Mouse (Mus musculus) forebrain, embryonic 10.5 days (tissue): ENCODE results near the gene Gdpd1. TPM values are rescaled to one million over a fixed set of nuclear protein-coding genes. Genes with fewer than 3 reads are reported as not detected.
"Not testable (repeated sequence)": the region's sequence is repeated elsewhere in the genome, so short reads cannot be mapped to it uniquely, and the experiment has no call there.

ENCODE experiments used
- DNase-seq: peaks from one replicate; pipeline ENCODE4 v3.0.0-alpha.2; 2017; ENCODE audit warnings: low spot score; ENCODE audit errors: extremely low spot score
- H3K27ac ChIP-seq: fragments of 300-500 bp; sonication (generic); 2 replicates; pipeline ENCODE4 v1.5.1; 2016; ENCODE audit warnings: mild to moderate bottlenecking
- H3K27me3 ChIP-seq: fragments of 300-500 bp; sonication (generic); 2 replicates; pipeline ENCODE4 v1.6.1; 2016; ENCODE audit warnings: mild to moderate bottlenecking; ENCODE audit not compliant: poor library complexity, severe bottlenecking
- H3K36me3 ChIP-seq: fragments of 300-500 bp; sonication (generic); replicated peaks from 2 replicates; pipeline ENCODE4 v1.6.1; 2016; ENCODE audit warnings: mild to moderate bottlenecking, moderate library complexity
- H3K4me1 ChIP-seq: fragments of 300-500 bp; sonication (generic); 2 replicates; pipeline ENCODE4 v1.6.1; 2016
- H3K4me3 ChIP-seq: fragments of 300-500 bp; sonication (generic); 2 replicates; pipeline ENCODE4 v1.5.1; 2016; ENCODE audit warnings: mild to moderate bottlenecking, moderate library complexity
- H3K9me3 ChIP-seq: fragments of 300-500 bp; sonication (generic); 2 replicates; pipeline ENCODE4 v1.6.1; 2016; ENCODE audit warnings: mild to moderate bottlenecking, moderate library complexity
- WGBS: fragments of 180-500 bp; shearing (Covaris S2); methylation state at CpG from one replicate; pipeline ENCODE4 v1.1.7; 2016; 5-methylcytosine and 5-hydroxymethylcytosine counted together
- polyA plus RNA-seq: library from polyadenylated mRNA; unstranded; fragments of >200 nt; fragmentation: Nextera tagmentation; extraction: Ambion mirVana; gene quantifications from 2 replicates; pipeline ENCODE4 v1.2.1, GENCODE M21; 2016

Gene Gdpd1
- polyA plus RNA-seq, 1 experiment from 2014 or later = 45.3 TPM

DNA sequence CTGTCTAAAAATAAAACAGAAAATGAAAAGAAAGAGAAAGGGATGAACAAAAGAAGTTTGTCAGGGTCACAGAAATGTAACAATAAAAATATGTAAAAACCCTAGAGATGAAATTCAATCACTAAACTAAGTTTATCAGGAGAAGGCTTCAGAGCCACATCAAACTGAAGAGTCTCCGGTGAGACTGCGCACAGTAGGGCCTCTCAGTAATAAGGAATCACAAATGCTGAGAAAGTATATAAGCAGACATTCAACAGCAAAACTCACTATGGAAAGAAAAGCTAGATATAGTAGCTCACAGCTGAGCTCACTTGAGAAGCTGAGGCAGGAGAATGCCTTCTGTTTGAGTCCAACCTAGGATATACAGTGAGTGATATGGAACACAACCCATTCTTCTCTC lies 13.5 kb downstream of the Gdpd1 start:
- Histone ChIP-seq H3K36me3 (peaks cover 61% of the 10 kb centered on the region), H3K4me3 (no peak overlapping the region), H3K27me3 (no peaks in the 10 kb centered on the region), H3K27ac (no peak overlapping the region), H3K9me3 (no peaks in the 10 kb centered on the region), H3K4me1 (no peaks in the 10 kb centered on the region)
- no peak for DNase-seq
- WGBS = 99% methylated on average over 2 of the region's 2 CpGs

DNA sequence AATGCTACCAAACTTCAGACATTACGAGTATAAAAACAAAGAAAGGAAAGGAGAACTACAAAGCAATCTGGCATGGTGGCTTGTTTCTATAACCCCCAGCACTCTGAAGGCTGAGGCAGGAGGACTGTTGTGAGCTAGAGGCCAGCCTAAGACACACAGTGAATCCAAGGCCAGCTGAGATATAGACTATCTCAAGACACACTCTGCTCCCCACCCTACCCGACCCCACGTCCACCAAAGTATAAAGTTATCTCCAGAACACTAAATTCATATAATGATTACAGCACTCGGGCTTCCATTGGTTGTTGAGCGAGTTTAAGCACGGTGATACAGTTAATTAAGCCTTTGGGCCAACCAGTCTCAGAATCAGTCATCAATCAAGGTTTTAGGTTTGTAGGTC lies 17.6 kb downstream of the Gdpd1 start:
- Histone ChIP-seq H3K9me3 (no peaks in the 10 kb centered on the region), H3K4me3 (no peak overlapping the region), H3K27ac (no peak overlapping the region), H3K27me3 (no peaks in the 10 kb centered on the region), H3K36me3 (peaks cover 65% of the 10 kb centered on the region), H3K4me1 (no peaks in the 10 kb centered on the region)
- WGBS = 94% methylated on average over 6 of the region's 6 CpGs
- DNase-seq = no peak

DNA sequence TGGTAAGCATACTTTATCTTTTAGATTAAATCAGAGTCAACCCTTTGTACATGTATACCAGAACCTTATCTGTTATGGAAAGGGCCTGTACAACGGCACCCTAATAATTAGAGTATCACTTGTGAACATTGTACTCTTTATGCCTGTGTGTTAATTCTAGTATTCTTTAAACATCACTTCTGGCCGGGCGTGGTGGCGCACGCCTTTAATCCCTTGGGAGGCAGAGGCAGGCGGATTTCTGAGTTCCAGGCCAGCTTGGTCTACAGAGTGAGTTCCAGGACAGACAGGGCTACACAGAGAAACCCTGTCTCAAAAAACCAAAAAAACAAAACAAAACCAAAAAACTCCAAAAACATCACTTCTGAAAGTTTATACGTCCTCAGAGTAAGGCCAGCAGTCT lies 25.0 kb downstream of the Gdpd1 start:
- H3K27me3 ChIP-seq, H3K4me3 ChIP-seq, H3K4me1 ChIP-seq, DNase-seq, H3K9me3 ChIP-seq, H3K27ac ChIP-seq: not testable (repeated sequence)
- H3K36me3 ChIP-seq = peaks cover 68% of the 10 kb centered on the region
- WGBS = 97% methylated on average over 7 of the region's 7 CpGs

DNA sequence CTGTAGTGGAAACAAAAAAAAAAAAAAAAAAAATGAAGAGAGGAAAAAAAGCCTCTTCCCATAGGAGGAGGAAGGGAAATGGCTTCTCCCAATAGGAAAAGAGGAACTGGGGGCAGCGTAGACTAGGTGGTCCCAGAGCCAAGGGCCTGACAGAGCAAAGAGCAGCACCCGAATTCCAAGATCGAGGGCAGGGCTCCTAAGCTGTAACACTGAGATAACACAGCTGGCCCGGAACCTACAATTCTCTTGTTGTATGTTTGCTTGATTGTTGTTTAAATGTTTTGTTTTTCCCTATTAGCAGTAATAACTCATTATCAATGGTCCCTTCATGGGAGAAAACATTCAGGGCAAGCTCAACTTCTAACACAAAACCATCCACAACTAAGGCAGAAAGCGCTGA lies 26.9 kb downstream of the Gdpd1 start:
- Histone ChIP-seq H3K4me3 (no peak overlapping the region), H3K36me3 (peaks cover 73% of the 10 kb centered on the region), H3K27ac (no peak overlapping the region), H3K4me1 (no peaks in the 10 kb centered on the region), H3K9me3 (no peaks in the 10 kb centered on the region), H3K27me3 (no peaks in the 10 kb centered on the region)
- DNase-seq = no peak
- WGBS = 93% methylated on average over 5 of the region's 5 CpGs

DNA sequence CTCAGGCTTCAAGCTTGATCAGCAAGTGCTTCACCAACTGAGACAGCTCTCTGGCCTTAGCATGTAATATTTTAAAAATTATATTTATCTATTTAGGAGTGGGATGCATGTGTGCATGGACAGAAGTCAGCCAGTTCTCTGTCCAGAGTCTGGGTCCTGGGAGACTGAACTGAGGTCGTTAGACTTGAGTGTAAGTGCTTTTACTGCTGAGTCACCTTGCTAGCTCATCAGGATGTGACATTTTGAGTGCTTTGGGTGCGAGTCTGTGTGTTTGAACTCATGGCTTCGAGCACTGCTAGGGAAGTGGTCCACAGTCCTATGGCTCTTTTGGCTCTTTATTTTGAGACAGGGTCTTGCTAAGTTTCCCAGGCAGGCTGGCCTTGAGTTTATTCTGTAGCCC lies 30.8 kb downstream of the Gdpd1 start:
- no peaks in the 10 kb centered on the region for H3K27me3 ChIP-seq
- no peak overlapping the region for H3K4me3 ChIP-seq
- H3K36me3 ChIP-seq = peaks cover 80% of the 10 kb centered on the region
- no peak for DNase-seq
- H3K4me1 ChIP-seq = no peaks in the 10 kb centered on the region
- H3K9me3 ChIP-seq = no peaks in the 10 kb centered on the region
- 90% methylated on average over 3 of the region's 3 CpGs for WGBS
- H3K27ac ChIP-seq = no peak overlapping the region

DNA sequence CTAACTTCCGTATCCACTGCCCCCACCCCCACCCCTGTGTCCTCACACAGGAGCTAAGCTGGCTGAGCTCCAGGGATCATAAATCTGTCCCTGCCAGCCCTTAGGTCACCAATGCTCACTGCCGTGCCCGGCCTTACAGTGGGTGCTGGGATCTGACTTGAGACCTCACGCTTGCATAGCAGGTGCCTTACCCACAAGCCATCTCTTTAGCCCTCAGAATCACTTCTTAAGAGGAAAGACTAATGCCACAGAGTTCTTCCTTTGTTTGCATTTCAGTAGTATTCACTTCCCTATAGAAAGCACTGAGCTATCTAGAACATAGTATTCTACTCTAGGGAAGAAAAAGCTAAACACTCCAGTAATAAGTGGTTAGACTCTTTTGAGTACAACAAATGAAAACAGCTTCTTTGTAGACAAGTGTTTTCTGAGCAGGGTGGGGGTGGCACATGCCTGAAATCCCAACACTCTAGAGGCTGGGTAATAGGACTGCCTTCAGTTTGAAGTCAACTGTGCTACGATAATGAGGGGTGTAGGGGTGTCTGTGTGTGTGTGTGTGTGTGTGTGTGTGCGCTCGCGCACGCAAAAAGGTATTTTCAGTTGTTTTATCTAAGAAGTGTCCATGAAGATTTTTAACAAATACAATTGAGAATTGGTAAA lies 34.4 kb downstream of the Gdpd1 start:
- Histone ChIP-seq H3K4me1 (no peaks in the 10 kb centered on the region), H3K36me3 (peaks cover 90% of the 10 kb centered on the region), H3K27me3 (no peaks in the 10 kb centered on the region), H3K27ac (no peak overlapping the region), H3K4me3 (no peak overlapping the region), H3K9me3 (no peaks in the 10 kb centered on the region)
- no peak for DNase-seq
- 94% methylated on average over 9 of the region's 9 CpGs for WGBS

DNA sequence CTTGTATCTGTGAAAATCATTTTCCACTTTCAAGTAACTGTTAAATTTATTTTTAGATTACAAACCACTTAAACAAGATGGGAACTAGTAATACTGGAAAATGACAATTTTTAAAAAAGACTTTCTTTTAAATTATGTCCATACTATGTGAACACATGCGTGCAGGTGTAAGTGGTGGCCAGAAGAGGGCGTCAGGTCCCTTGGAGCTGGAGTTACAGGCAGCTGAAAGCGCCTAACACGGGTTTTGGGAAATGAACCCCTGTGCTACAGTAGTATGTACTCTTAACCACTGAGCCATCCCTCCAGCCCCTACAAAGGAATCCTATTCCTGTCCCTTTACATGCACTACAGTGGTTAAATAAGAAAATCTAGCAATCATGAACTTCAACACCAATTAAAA lies 37.7 kb downstream of the Gdpd1 start:
- 64% methylated on average over 4 of the region's 4 CpGs for WGBS
- Histone ChIP-seq H3K4me3 (no peak overlapping the region), H3K27ac (no peak overlapping the region), H3K36me3 (peaks cover 64% of the 10 kb centered on the region), H3K9me3 (no peaks in the 10 kb centered on the region), H3K27me3 (no peaks in the 10 kb centered on the region), H3K4me1 (no peaks in the 10 kb centered on the region)
- no peak for DNase-seq

DNA sequence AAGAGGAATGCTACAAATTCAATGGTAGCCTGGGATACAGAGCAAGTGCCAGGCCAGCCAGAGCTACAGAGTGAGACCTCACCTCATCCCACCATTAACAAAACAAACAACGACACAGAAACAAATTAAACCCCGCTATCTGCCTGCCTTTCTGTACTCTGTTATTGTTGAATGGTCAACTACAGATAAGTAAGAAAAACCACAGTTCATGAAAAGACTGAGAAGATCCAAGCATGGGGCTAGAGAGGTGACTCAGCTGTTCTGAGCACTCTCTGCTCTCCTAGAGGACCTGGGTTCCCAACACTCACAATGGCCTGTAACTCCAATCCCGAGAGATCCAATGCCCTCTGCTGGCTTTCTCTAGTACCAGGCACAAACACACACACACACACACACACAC lies 45.6 kb downstream of the Gdpd1 start:
- DNase-seq = no peak
- Histone ChIP-seq H3K4me1 (0 out of 2 replicates have a peak, but pooled peaks cover 3% of the 10 kb centered on the region), H3K9me3 (no peaks in the 10 kb centered on the region), H3K4me3 (no peak overlapping the region), H3K27me3 (no peaks in the 10 kb centered on the region), H3K27ac (no peak overlapping the region), H3K36me3 (no peaks in the 10 kb centered on the region; the same call in 1 of the 2 replicates)
- 91% methylated on average over 3 of the region's 3 CpGs for WGBS

DNA sequence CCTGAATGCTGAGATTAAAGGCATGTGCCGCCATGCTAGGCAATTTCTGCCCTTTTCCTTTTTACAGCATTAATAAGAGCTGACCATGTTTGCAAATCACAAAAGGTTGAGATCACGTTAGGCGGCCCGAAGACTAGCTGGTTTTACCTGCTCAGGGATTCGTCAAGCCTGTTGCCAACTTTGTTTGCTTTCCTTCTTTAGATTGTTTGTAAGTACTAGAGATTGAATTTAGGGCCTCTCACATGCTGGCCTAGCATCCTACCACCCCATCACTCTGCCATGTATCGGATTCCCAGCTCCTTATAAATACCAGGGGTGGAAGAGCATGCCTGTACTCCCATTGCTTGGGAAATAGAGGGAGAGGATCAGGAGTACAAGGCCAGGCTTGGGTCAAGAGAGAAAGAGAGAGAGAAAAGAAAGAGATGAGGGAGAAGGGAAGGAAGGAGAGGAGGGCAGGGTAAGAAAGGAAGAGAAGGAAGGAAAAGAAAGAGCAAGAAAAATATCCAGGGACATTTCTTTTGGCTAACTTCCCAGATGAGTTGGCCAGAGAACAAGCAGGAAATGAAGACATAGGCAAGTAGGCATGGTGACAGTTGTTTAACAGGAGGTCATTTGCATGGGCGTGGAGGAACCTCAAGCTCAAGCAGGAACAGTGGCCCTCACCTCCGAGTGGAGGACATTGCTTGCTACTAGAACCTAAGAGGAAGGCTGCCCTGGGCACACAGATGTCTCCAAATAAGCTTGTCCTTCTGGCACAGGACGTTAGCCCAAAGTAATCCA lies 47.6 kb downstream of the Gdpd1 start:
- Histone ChIP-seq H3K9me3 (no peaks in the 10 kb centered on the region), H3K27ac (no peak overlapping the region), H3K27me3 (no peaks in the 10 kb centered on the region), H3K36me3 (no peaks in the 10 kb centered on the region), H3K4me3 (no peak overlapping the region), H3K4me1 (0 out of 2 replicates have a peak, but pooled peaks cover 3% of the 10 kb centered on the region)
- WGBS = 84% methylated on average over 9 of the region's 9 CpGs
- DNase-seq = no peak

DNA sequence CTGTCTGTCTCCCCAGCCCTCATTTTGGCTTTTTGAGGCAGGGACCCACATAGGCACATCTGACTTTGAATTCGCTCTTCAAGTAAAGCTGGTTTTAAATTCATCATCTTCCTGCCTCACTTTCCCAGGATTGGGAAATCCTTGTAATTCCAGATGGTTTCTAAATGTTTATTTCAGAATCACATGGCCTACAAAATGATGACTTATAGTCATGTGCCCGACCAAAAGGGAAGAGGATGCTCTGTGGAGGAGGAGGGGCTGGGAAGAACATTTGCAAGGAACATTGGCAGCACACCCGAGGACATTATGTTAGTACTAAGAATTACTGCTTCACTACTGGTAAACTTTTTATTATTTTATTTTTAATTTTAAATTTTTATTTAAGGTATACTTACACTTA lies 48.5 kb downstream of the Gdpd1 start:
- H3K27ac ChIP-seq = no peak overlapping the region
- 0 out of 2 replicates have a peak, but pooled peaks cover 3% of the 10 kb centered on the region for H3K4me1 ChIP-seq
- 86% methylated on average over 3 of the region's 3 CpGs for WGBS
- H3K4me3 ChIP-seq = no peak overlapping the region
- no peaks in the 10 kb centered on the region for H3K36me3 ChIP-seq
- H3K27me3 ChIP-seq = no peaks in the 10 kb centered on the region
- H3K9me3 ChIP-seq = no peaks in the 10 kb centered on the region
- DNase-seq = no peak

DNA sequence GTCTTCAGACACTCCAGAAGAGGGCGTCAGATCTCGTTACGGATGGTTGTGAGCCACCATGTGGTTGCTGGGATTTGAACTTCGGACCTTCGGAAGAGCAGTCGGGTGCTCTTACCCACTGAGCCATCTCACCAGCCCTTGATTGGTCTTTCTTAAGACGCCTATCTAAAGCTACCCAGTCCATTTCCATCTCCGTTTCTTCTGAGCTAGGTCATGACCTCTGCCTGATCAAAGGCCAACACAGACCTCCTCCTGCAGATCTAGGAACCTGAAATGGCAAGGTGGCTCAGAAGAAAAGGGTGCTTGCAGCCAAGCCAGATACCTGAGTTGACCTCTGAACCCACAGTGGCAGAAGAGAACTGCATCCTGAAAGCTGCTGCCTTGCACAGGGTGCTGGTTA lies 50.6 kb downstream of the Gdpd1 start:
- not testable (repeated sequence) for H3K36me3 ChIP-seq, H3K4me1 ChIP-seq, H3K27me3 ChIP-seq, H3K27ac ChIP-seq, DNase-seq, H3K9me3 ChIP-seq, H3K4me3 ChIP-seq
- 66% methylated on average over 8 of the region's 8 CpGs for WGBS

DNA sequence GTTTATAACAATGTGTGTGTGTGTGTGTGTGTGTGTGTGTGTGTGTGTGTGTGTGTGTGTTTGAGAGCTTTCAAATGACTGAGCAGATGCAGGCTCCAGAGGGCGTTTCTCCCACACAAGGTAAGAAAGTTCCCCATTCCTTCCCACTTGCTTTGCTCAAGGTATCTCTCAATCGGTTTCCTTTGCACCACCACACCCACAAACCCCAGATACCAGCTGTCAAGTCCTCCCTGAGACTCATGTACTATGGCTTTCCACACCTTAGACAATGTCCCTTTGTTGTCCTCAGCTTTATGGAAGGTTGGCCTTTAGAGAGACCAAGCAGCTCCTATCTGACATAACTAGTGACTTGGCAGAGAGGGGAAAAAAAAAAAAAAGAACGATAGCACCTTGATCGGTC lies 51.1 kb downstream of the Gdpd1 start:
- Histone ChIP-seq H3K4me3 (no peak overlapping the region), H3K9me3 (no peaks in the 10 kb centered on the region), H3K27ac (no peak overlapping the region), H3K36me3 (no peaks in the 10 kb centered on the region), H3K4me1 (no peaks in the 10 kb centered on the region), H3K27me3 (no peaks in the 10 kb centered on the region)
- 73% methylated on average over 4 of the region's 4 CpGs for WGBS
- DNase-seq = no peak

DNA sequence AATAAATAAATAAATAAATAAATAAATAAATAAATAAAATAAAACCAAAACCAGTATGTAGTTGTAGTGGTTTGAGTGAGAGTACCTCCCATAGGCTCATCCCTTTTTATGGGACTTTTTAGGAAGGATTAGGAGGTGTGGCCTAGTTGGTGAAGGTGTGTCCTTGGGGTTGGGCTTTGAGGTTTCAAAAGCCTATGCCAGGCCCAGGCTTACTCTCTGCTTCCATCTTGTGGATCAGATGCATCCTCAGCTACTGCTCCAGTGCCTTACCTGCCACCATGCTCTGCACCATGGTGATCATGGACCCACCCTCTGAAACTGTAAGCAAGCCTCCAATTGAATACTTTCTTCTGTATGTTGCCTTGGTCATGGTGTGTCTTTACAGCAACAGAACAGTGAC lies 52.3 kb downstream of the Gdpd1 start:
- Histone ChIP-seq H3K36me3 (no peaks in the 10 kb centered on the region), H3K4me3 (no peak overlapping the region), H3K27ac (no peak overlapping the region), H3K4me1 (no peaks in the 10 kb centered on the region), H3K9me3 (no peaks in the 10 kb centered on the region), H3K27me3 (no peaks in the 10 kb centered on the region)
- no peak for DNase-seq
